Mouse (Mus musculus) limb, embryonic 12.5 days (tissue): ENCODE results near the gene Errfi1. TPM values are rescaled to one million over a fixed set of nuclear protein-coding genes. Genes with fewer than 3 reads are reported as not detected.

Source experiments
- ATAC-seq: fragments of 200-750 bp; cut with Nextera tagmentation; 2 replicates; pipeline ENCODE4 v1.8.0; 2017; ENCODE audit warnings: low read depth, moderate TSS enrichment; ENCODE audit not compliant: insufficient number of reproducible peaks, insufficient read depth, low FRiP score, low TSS enrichment
- H3K27ac ChIP-seq: fragments of 300-500 bp; sonication (generic); 2 replicates; pipeline ENCODE4 v1.5.1; 2016; ENCODE audit warnings: mild to moderate bottlenecking, moderate library complexity
- H3K27me3 ChIP-seq: fragments of 300-500 bp; sonication (generic); 2 replicates; pipeline ENCODE4 v1.6.1; 2016; ENCODE audit warnings: mild to moderate bottlenecking, moderate library complexity
- H3K36me3 ChIP-seq: fragments of 300-500 bp; sonication (generic); 2 replicates; pipeline ENCODE4 v1.6.1; 2016; ENCODE audit warnings: mild to moderate bottlenecking, moderate library complexity
- H3K4me1 ChIP-seq: fragments of 300-500 bp; sonication (generic); replicated peaks from 2 replicates; pipeline ENCODE4 v1.6.1; 2016
- H3K4me2 ChIP-seq: fragments of 300-500 bp; sonication (generic); 2 replicates; pipeline ENCODE4 v1.6.1; 2016; ENCODE audit warnings: mild to moderate bottlenecking, moderate library complexity
- H3K4me3 ChIP-seq: fragments of 300-500 bp; sonication (generic); replicated peaks from 2 replicates; pipeline ENCODE4 v1.5.1; 2016; ENCODE audit warnings: mild to moderate bottlenecking
- H3K9ac ChIP-seq: fragments of 300-500 bp; sonication (generic); replicated peaks from 2 replicates; pipeline ENCODE4 v1.6.1; 2016; ENCODE audit warnings: mild to moderate bottlenecking, moderate library complexity
- H3K9me3 ChIP-seq: fragments of 300-500 bp; sonication (generic); 2 replicates; pipeline ENCODE4 v1.6.1; 2016; ENCODE audit warnings: mild to moderate bottlenecking, moderate library complexity
- WGBS: fragments of 180-500 bp; shearing (Covaris S2); methylation state at CpG from one replicate; pipeline ENCODE4 v1.1.7; 2016; 5-methylcytosine and 5-hydroxymethylcytosine counted together
- polyA plus RNA-seq: library from polyadenylated mRNA; unstranded; fragments of >200 nt; fragmentation: Nextera tagmentation; extraction: Ambion mirVana; gene quantifications from 2 replicates; pipeline ENCODE4 v1.2.1, GENCODE M21; 2016

Errfi1 gene
- polyA plus RNA-seq: 25.7 and 29.0 TPM in 2 replicates

DNA sequence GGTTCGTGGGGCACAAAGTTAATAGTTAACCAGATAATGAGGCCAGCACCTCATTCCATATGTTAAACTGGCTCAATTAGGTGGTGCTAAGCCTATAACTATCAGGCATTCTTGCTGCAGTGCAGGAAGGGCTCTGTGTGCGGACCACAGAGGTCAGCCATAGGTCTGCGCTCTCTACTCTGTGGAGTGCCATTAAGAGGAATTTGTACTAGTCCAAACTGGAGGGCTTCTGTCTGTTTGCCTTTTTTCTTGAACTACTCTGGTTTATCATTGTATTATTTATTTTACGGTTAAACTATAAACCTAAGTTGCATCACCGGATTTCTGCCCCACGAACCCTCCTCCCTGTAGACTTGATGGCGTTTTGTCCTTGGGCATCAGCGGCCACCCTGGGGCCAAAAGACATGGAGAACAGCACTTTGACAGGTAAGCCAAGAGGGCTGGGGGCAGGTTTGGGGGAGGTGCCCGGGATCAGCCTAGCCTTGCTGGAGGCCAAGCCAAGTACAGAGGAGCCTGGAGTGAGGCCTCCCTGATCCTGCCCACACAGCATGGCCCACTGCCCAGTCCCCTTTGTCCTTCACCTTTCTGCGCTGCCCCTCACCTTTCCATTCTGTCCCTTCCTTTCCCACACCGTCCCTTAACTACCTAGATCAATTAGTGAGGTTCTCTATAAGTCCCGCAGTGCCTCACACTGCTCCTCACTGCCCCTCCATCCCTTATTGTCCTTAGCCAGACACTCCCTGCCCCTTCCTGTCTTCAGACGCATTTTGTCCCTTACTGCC is at the start of gene Errfi1:
Errfi1 (plus strand) TSS at position 240 of the 782 bp plus-strand sequence.
- peak within 1 kb of the TSS; percentile 99; the same call in 1 of the 2 replicates for H3K27ac ChIP-seq
- 0 out of 2 replicates have a peak, but pooled peaks have one; percentile 8 for ATAC-seq
- 43% methylated on average over 13 of the region's 13 CpGs for WGBS
- H3K4me3 ChIP-seq: peak within 1 kb of the TSS; percentile 89
- peak within 1 kb of the TSS; percentile 69 for H3K4me2 ChIP-seq
- no peaks in the 10 kb centered on the region for H3K36me3 ChIP-seq
- peak within 1 kb of the TSS; percentile 98; the same call in 1 of the 2 replicates for H3K9ac ChIP-seq
- H3K9me3 ChIP-seq: no peaks in the 10 kb centered on the region
- H3K27me3 ChIP-seq: no peaks in the 10 kb centered on the region
- peaks cover 29% of the 10 kb centered on the region for H3K4me1 ChIP-seq

DNA sequence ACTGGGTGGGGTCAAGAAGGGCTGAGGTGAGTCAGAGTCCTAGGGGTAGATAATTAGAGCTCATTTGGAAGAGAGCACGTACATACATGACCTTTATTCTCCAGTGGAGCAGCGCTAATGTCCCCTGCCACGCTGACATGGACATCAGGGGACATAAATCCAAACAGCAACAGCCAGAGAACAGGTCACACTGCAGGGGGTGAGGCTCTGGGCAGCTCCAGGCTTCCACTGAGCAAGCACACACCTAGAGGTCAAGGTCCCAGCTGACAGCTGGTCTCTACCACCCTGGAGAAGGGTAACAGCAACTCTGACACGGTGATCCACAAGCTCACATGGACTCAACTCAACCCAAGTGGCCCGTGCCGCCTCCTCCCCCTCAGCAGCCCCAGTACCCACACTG is 49.5 kb upstream of the Errfi1 start:
- Histone ChIP-seq H3K4me1 (peaks cover 56% of the 10 kb centered on the region), H3K36me3 (no peaks in the 10 kb centered on the region), H3K27me3 (no peaks in the 10 kb centered on the region), H3K27ac (no peak overlapping the region), H3K4me3 (no peak overlapping the region), H3K4me2 (no peak overlapping the region), H3K9me3 (no peaks in the 10 kb centered on the region), H3K9ac (no peak overlapping the region)
- 57% methylated on average over 6 of the region's 6 CpGs for WGBS
- ATAC-seq: no peak

DNA sequence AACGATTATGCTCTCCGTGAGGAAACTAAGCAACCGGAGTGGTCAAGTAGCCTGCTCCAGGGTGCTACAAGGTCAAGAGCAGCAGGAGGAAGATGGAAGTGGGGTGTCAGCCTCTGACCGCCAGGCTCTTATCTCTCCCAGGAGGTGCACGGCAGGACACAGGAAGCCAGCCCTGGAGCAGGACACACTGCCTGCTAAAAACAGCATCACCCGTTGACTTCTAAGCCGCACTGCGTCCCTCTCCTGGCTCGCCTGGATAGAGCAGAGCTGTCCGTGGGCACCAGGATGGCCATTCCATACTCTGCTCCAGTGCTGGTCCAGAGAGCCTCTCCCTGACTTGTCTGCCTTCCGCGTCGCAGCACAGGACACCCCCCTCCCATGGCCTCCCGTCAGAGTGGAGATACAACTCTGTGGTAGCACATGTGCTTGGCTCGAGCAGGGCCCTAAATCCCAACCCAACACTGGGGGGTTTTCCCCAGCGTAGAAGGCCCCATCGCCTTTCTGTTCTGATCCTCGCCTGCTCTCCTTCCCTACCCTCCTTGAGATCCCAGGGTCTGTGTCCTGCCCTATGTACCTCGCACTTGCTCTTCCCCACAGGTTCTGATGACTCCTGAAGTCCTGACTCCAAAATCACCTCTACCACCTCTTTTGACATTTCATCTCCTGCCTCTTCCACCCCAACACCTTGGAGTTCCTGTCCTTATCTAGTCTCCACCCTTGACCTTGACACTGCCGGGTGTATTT is 45.8 kb upstream of the Errfi1 start:
- ATAC-seq: no peak
- WGBS: 60% methylated on average over 20 of the region's 20 CpGs
- no peak overlapping the region for H3K4me3 ChIP-seq
- H3K4me1 ChIP-seq: peaks cover 50% of the 10 kb centered on the region
- no peaks in the 10 kb centered on the region for H3K9me3 ChIP-seq
- H3K27ac ChIP-seq: peak overlapping the region; percentile 36; the same call in 1 of the 2 replicates
- no peaks in the 10 kb centered on the region for H3K36me3 ChIP-seq
- 0 out of 2 replicates have a peak overlapping the region, but pooled peaks have one; percentile 2 for H3K4me2 ChIP-seq
- H3K27me3 ChIP-seq: no peaks in the 10 kb centered on the region
- H3K9ac ChIP-seq: no peak overlapping the region

GRCm38 (mm10) chr4:150808471-150808847 is 45.3 kb upstream of the Errfi1 start:
- Histone ChIP-seq H3K9me3 (no peaks in the 10 kb centered on the region), H3K27me3 (no peaks in the 10 kb centered on the region), H3K4me2 (0 out of 2 replicates have a peak overlapping the region, but pooled peaks have one; percentile 2), H3K9ac (no peak overlapping the region), H3K36me3 (no peaks in the 10 kb centered on the region), H3K27ac (peak overlapping the region; percentile 76), H3K4me1 (peaks cover 50% of the 10 kb centered on the region), H3K4me3 (no peak overlapping the region)
- ATAC-seq: no peak
- WGBS: 33% methylated on average over 12 of the region's 12 CpGs

DNA sequence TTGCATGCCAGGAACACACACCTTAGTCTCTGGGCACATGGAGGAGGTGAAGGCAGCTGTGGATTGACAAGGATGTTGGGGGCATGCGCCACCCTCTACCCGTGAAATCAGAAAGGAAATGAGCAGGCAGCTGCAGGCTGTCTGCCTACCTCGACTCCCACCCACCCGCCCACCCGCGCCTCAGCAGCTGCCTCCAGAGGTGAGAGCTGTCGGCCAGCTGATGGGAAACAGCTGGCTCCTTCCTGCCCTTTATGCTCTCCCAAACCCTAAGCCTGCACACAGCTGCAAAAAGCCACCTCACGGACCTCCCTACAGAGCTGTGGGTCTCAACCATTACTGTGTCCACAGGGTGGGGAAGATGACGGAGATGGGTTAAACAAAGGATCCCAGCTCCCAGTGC is 44.4 kb upstream of the Errfi1 start:
- 0 out of 2 replicates have a peak overlapping the region, but pooled peaks have one; percentile 3 for H3K9ac ChIP-seq
- WGBS: 7% methylated on average over 9 of the region's 9 CpGs
- no peaks in the 10 kb centered on the region for H3K27me3 ChIP-seq
- no peaks in the 10 kb centered on the region for H3K9me3 ChIP-seq
- peak overlapping the region; percentile 33 for H3K4me2 ChIP-seq
- H3K4me1 ChIP-seq: peaks cover 43% of the 10 kb centered on the region
- no peaks in the 10 kb centered on the region for H3K36me3 ChIP-seq
- peak overlapping the region; percentile 76 for H3K27ac ChIP-seq
- ATAC-seq: peak; percentile 67
- H3K4me3 ChIP-seq: no peak overlapping the region

DNA sequence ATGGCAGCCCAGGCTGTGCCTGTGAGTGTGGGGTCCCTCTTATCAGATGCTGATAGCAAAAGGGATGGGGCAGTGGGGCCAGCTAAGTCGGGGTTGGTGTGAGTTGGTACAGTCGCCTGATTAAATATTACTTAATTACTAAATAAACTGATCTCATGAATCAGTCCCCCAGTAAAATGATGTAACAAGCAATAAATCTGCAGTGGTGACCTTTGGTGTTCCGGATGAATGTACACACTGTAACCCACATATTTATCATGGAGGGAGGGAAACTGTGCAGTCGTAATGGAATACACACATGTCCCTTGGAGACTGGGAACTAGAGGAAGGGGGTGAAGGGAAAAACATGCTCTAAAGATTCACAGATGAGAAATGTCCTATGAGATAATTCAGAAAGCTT is 38.6 kb upstream of the Errfi1 start:
- Histone ChIP-seq H3K4me2 (no peak overlapping the region), H3K9me3 (no peaks in the 10 kb centered on the region), H3K27me3 (no peaks in the 10 kb centered on the region), H3K27ac (no peak overlapping the region), H3K4me3 (no peak overlapping the region), H3K9ac (no peak overlapping the region), H3K36me3 (no peaks in the 10 kb centered on the region), H3K4me1 (peaks cover 15% of the 10 kb centered on the region)
- ATAC-seq: no peak
- WGBS: 78% methylated on average over 4 of the region's 4 CpGs

DNA sequence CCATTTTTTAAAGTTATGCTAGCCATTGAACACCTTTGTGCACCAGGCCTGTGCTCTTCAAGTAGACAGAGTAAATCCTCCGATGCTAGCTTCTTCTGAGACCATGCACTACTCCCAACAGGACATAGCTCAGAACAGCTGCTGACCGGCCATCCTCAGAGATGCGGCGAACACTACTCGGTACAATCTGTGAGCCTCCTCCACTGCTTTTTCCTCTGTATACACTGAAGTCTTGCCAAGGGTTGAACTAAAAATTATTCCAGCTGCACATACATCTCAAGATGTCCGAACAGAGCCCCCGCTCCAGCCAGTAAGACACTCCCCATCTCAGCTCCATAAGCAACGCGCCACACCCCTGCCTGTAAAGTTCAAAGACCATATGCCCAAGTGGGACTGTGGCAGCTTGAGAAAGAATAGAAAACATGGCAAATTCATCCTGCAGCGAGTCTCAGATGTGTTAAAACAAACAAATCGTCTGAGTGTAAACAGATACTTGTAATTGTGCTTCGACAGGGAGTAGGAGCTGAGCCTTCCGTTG is 37.2 kb upstream of the Errfi1 start:
- H3K9ac ChIP-seq: no peak overlapping the region
- no peaks in the 10 kb centered on the region for H3K36me3 ChIP-seq
- 63% methylated on average over 13 of the region's 13 CpGs for WGBS
- no peaks in the 10 kb centered on the region for H3K9me3 ChIP-seq
- H3K4me3 ChIP-seq: no peak overlapping the region
- H3K4me2 ChIP-seq: no peak overlapping the region
- peaks cover 19% of the 10 kb centered on the region for H3K4me1 ChIP-seq
- no peaks in the 10 kb centered on the region for H3K27me3 ChIP-seq
- no peak for ATAC-seq
- H3K27ac ChIP-seq: no peak overlapping the region

- Histone ChIP-seq H3K4me2 (no peak overlapping the region), H3K9me3 (no peaks in the 10 kb centered on the region), H3K4me1 (peaks cover 39% of the 10 kb centered on the region), H3K9ac (no peak overlapping the region), H3K27me3 (no peaks in the 10 kb centered on the region), H3K36me3 (no peaks in the 10 kb centered on the region), H3K4me3 (no peak overlapping the region), H3K27ac (no peak overlapping the region)
- WGBS: 69% methylated on average over 12 of the region's 12 CpGs
- ATAC-seq: no peak
These were observed 34.4 kb upstream of the Errfi1 start for GRCm38 (mm10) chr4:150819126-150819910.

DNA sequence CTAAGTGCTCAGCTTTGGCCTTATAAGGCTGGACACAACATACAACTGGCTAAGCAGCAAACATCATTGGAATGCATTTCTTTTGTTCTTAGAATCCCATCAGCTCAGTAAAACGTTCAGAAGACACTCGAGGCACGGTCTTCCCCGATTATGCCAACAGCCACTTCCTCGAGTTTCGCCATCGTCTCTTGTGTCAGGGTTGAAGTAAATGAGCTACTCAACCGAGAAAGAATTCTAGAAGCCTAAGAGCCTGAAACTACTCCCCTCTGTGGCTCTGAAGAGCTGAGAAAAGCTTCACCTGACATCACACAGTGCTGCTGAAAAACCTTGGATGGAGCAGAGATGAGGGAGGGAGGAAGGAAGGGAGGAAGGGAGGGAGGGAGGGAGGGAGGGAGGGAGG is 32.3 kb upstream of the Errfi1 start:
- no peak for ATAC-seq
- no peaks in the 10 kb centered on the region for H3K9me3 ChIP-seq
- H3K4me2 ChIP-seq: no peak overlapping the region
- H3K9ac ChIP-seq: no peak overlapping the region
- H3K27ac ChIP-seq: no peak overlapping the region
- H3K27me3 ChIP-seq: no peaks in the 10 kb centered on the region
- WGBS: 81% methylated on average over 8 of the region's 8 CpGs
- peaks cover 58% of the 10 kb centered on the region for H3K4me1 ChIP-seq
- H3K4me3 ChIP-seq: no peak overlapping the region
- no peaks in the 10 kb centered on the region for H3K36me3 ChIP-seq

GRCm38 (mm10) chr4:150822624-150823023 is 31.1 kb upstream of the Errfi1 start:
- Histone ChIP-seq H3K9me3 (no peaks in the 10 kb centered on the region), H3K4me1 (peaks cover 67% of the 10 kb centered on the region), H3K4me3 (no peak overlapping the region), H3K9ac (no peak overlapping the region), H3K36me3 (no peaks in the 10 kb centered on the region), H3K27me3 (no peaks in the 10 kb centered on the region), H3K27ac (peak overlapping the region; percentile 41; the same call in 1 of the 2 replicates), H3K4me2 (no peak overlapping the region)
- no peak for ATAC-seq
- 56% methylated on average over 9 of the region's 9 CpGs for WGBS
